Mouse (Mus musculus): Measurements from ENCODE around the gene Pex12. TPM values are rescaled to one million over a fixed set of nuclear protein-coding genes. Genes with fewer than 3 reads are reported as not detected.
"Not testable (repeated sequence)": the region's sequence is repeated elsewhere in the genome, so short reads cannot be mapped to it uniquely, and the experiment has no call there.

The Pex12 gene
- 6.2 and 12.2 TPM in 2 replicates for polyA plus RNA-seq (2012; ENCODE audit: insufficient read depth, insufficient read length, missing spikeins)

DNA sequence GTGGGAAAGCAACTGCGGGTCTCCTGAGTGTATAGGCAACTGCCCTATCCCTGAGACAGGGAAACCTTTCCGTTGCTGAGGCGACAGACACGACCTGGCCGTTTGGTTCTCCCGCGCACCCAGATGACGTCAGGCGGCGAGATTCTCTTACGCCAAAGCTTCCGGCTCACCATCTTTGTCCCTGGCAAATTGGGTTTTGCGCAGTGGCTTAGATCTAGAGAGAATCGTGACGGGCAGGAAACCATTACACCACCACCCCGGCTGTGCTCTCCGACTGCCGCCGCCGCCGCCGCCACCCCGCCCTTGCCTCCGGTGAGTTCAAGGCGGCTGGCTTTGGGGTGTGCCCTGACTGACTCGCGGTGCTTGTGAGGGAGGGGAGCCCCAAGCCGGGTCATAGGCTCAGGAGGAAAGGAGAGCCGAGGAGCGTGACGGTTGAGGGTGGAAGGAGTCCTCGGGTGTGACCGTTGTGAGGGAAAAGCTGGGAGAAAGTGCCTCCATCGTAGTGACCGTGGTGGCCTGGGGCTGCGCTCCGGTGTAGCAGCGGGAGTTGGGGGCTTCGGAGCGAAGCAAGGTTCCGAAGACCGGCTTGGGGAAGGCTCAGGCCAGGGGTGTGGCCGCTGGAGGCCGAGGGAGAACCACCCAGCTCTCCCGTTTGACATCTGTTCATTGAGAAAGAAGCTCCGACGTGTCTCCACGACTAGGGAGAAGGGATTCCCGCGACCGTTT is at the start of gene Pex12:
Pex12 (minus strand) TSS at position 61 of the 726 bp plus-strand sequence.
- Histone ChIP-seq H3K4me3 (ENCODE audit: insufficient read depth, low read length) (peak within 1 kb of the TSS; percentile 81), H3K4me1 (ENCODE audit: control insufficient read depth, insufficient read depth, low read length) (peaks cover 17% of the 10 kb centered on the region), H3K27ac (ENCODE audit: insufficient read depth, low read depth, low read length) (peak within 1 kb of the TSS; percentile 60)
- TF ChIP-seq POLR2A (IDR thresholded peaks at IDR 0.05; ENCODE audit: borderline replicate concordance, low read depth, low read length) = no peak
- TF ChIP-seq CTCF (IDR thresholded peaks at IDR 0.05; ENCODE audit: low read depth, low read length) = no peak

DNA sequence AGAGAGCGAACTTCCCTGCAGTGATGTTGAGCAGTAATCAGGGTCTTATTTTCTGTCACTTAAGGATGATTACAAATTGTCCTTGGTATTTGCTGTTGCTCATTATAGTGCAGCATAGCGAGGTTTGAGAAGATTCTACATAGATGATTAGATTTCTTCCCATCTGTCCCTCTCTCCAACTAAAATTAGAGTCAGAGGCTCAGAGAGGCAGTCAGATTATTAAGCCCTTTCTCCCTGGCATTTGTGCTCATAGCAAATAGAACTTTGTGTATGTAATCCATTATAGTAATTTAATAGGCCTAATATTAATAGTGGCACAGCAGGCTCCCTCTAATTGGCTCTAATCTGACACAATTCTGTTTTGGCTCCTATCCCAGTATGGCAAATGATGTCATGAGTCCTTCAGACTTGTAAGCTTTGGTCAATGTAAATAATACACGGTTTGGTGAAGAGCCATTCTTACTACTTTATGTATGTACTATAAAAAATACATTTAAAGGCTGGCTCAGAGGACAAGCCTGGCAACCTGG is 39.4 kb upstream of the Pex12 start:
- TF ChIP-seq POLR2A (IDR thresholded peaks at IDR 0.05; ENCODE audit: borderline replicate concordance, low read depth, low read length) (no peak), CTCF (IDR thresholded peaks at IDR 0.05; ENCODE audit: low read depth, low read length) (no peak)
- H3K27ac ChIP-seq (ENCODE audit: insufficient read depth, low read depth, low read length) = no peak overlapping the region
- no peak overlapping the region for H3K4me3 ChIP-seq (ENCODE audit: insufficient read depth, low read length)
- no peaks in the 10 kb centered on the region for H3K4me1 ChIP-seq (ENCODE audit: control insufficient read depth, insufficient read depth, low read length)

DNA sequence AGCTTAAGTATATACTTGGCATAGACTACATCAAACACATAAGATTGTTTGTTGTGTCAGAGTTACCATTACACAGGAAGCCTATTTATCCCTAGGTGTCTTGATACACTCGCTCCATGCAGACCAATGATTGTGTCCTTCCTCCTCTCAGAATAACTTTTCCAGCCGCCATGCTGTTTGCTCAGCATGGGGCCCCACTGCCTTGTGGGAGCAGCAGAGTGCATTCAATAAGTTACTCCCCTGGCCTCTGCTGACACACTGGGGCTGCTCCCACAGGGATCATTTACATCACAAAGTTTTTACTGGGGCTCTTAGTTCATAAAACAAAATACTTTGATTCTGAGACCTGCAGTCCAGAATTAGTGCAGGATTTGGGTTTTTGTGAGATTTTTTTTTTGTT is 37.3 kb upstream of the Pex12 start:
- Histone ChIP-seq H3K4me1 (ENCODE audit: control insufficient read depth, insufficient read depth, low read length) (no peaks in the 10 kb centered on the region), H3K27ac (ENCODE audit: insufficient read depth, low read depth, low read length) (no peak overlapping the region), H3K4me3 (ENCODE audit: insufficient read depth, low read length) (no peak overlapping the region)
- TF ChIP-seq CTCF (IDR thresholded peaks at IDR 0.05; ENCODE audit: low read depth, low read length) (no peak), POLR2A (IDR thresholded peaks at IDR 0.05; ENCODE audit: borderline replicate concordance, low read depth, low read length) (no peak)

DNA sequence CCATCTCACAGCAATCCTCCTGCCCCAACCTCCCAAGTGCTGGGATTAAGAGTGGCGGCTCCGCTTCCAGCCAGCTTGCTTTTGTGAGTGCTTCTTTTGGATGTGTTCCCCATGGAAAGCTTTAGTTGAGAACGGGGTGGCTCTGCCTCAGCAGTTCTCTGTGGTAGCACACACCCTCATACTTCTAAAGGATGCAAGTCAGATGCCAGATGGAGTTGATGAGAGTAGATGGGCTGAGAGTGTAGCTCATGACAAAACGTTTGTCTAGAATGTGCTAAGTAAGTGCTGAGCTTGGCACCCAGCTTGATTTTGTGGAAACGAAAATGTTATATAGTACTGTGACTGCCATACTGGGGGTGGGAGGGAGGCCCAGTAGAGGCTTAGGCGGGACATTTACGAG is 33.4 kb upstream of the Pex12 start:
- no peak for TF ChIP-seq POLR2A (IDR thresholded peaks at IDR 0.05; ENCODE audit: borderline replicate concordance, low read depth, low read length)
- TF ChIP-seq CTCF (IDR thresholded peaks at IDR 0.05; ENCODE audit: low read depth, low read length) = no peak
- Histone ChIP-seq H3K27ac (ENCODE audit: insufficient read depth, low read depth, low read length) (no peak overlapping the region), H3K4me3 (ENCODE audit: insufficient read depth, low read length) (no peak overlapping the region)

DNA sequence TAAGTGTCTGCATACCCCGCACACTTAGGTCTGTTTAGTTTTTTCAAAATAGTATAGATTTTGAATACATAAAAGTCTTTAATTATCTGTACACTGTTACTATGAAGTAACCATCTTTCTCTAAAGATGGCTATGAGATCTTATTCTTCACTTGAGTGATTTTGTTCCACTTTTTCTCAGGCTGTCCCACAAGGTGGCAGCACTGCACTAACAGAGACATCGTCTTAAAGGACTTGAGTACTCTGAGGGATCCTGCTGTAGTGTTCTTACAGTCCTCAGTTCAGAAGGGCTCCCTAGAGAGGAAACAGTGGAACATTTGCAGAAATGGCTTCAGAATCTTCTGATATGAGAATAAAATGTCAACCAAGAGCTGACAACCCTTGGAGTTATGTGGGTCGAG is 25.0 kb upstream of the Pex12 start:
- Histone ChIP-seq H3K4me1 (ENCODE audit: control insufficient read depth, insufficient read depth, low read length) (no peaks in the 10 kb centered on the region), H3K27ac (ENCODE audit: insufficient read depth, low read depth, low read length) (no peak overlapping the region), H3K4me3 (ENCODE audit: insufficient read depth, low read length) (no peak overlapping the region)
- TF ChIP-seq POLR2A (IDR thresholded peaks at IDR 0.05; ENCODE audit: borderline replicate concordance, low read depth, low read length) (no peak), CTCF (IDR thresholded peaks at IDR 0.05; ENCODE audit: low read depth, low read length) (no peak)

More for the DNA sequence above, 33.4 kb upstream of the Pex12 start:
- H3K4me1 ChIP-seq (ENCODE audit: control insufficient read depth, insufficient read depth, low read length) = no peaks in the 10 kb centered on the region

DNA sequence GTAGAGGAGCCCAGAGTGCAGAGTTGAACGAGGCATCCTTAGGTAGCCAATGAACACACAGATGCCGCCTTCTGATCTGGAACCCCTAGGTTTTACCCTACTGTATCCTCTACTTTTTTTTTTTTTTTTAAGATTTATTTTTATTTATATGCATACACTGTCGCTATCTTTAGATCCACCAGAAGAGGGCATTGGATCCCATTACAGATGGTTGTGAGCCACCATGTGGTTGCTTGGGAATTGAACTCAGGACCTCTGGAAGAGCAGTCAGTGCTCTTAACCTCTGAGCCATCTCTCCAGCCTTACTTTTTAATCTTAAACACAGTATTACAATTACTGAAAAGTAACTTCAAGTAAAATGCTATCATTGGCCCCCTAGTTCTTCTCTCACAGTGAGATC is 24.3 kb upstream of the Pex12 start:
- H3K4me1 ChIP-seq (ENCODE audit: control insufficient read depth, insufficient read depth, low read length); H3K4me3 ChIP-seq (ENCODE audit: insufficient read depth, low read length); H3K27ac ChIP-seq (ENCODE audit: insufficient read depth, low read depth, low read length): not testable (repeated sequence)

DNA sequence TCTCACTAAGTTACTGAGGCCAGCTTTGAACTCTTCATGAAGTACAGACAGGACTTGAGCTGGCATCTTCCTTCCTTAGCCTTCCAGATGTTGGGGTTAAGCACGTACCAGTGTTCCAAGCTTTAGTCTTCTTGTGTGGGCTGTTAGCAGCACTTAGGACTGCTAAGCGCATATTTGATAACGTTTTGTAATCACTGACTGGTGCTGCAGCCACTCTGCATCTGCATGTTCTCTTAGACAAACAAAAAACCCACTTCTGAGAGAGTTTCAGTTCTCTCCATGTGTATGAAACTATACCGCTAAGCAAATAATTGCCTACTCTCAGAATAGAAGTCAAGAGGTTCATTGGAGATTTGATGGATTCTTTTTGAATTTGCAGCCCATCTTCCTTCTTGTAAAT is 16.7 kb upstream of the Pex12 start:
- H3K4me1 ChIP-seq (ENCODE audit: control insufficient read depth, insufficient read depth, low read length) = no peaks in the 10 kb centered on the region
- no peak overlapping the region for H3K4me3 ChIP-seq (ENCODE audit: insufficient read depth, low read length)
- no peak for TF ChIP-seq CTCF (IDR thresholded peaks at IDR 0.05; ENCODE audit: low read depth, low read length)
- no peak for TF ChIP-seq POLR2A (IDR thresholded peaks at IDR 0.05; ENCODE audit: borderline replicate concordance, low read depth, low read length)
- no peak overlapping the region for H3K27ac ChIP-seq (ENCODE audit: insufficient read depth, low read depth, low read length)

DNA sequence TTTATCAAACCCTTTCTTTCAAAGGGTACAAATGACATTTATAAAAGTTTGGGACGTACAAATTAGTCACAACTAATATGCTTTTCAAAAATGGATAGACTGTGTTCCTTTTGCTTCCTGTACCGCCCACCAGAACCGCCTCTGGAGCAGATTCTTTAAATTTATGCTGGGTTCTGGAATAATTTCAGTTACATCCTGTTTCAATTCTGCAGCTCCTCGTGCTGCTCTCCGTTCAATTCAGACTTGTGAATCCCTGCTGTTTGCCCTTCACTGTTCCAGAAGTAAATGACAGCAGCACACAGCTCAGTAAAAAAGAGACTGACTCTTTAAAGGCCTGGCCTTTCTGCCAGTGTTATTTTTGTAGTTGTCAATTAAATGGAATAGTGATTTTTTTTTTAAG is 10.1 kb upstream of the Pex12 start:
- Histone ChIP-seq H3K27ac (ENCODE audit: insufficient read depth, low read depth, low read length) (no peak overlapping the region), H3K4me3 (ENCODE audit: insufficient read depth, low read length) (no peak overlapping the region), H3K4me1 (ENCODE audit: control insufficient read depth, insufficient read depth, low read length) (peaks cover 13% of the 10 kb centered on the region)
- TF ChIP-seq POLR2A (IDR thresholded peaks at IDR 0.05; ENCODE audit: borderline replicate concordance, low read depth, low read length) (no peak), CTCF (IDR thresholded peaks at IDR 0.05; ENCODE audit: low read depth, low read length) (no peak)

DNA sequence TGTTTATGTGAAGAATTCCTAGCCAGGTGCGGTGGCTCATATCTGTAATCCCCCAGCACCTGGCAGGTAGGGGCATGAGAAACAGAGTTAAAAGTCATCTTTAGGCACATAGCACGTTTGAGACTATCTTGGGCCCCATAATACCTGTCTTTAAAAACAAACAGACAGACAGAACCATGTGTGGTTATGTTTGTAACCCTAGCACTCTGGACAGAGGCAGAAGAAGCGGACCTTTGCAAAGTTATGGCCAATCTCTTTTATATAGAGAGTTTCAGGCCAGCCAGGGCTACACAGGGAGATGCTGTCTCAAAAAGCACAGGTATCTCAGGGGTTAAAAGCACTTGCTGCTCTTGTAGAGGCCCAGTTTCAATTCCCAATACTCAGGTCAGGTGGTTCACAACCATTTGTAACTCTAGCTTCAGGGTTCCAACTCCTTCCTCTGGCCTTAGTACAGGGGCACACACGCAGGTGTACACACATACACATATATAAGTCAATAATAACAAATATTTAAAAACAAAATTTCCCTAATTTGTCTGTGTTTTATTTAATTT is 4.4 kb upstream of the Pex12 start:
- no peak for TF ChIP-seq POLR2A (IDR thresholded peaks at IDR 0.05; ENCODE audit: borderline replicate concordance, low read depth, low read length)
- TF ChIP-seq CTCF (IDR thresholded peaks at IDR 0.05; ENCODE audit: low read depth, low read length) = no peak
- H3K4me1 ChIP-seq (ENCODE audit: control insufficient read depth, insufficient read depth, low read length) = peaks cover 27% of the 10 kb centered on the region
- H3K27ac ChIP-seq (ENCODE audit: insufficient read depth, low read depth, low read length) = no peak overlapping the region
- no peak overlapping the region for H3K4me3 ChIP-seq (ENCODE audit: insufficient read depth, low read length)

DNA sequence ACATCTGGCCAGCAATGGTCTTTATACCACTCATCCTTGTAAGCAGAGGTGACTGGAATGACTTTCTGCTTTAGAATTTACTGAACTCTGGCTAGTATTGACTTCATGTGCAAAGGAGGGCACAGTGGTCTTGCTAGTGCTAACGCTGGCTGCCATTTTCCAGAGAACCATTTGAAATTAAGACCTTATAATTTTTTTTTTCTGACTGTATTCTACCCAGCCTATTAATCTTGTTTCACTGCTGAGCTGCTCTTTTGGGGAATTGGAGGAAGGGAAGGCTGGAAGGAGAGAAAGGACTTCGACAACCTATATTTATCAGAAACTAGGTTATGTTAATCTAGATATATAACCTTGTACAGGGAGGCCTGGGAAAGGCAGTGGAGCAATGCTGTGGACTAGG is 2.1 kb upstream of the Pex12 start:
- H3K4me1 ChIP-seq (ENCODE audit: control insufficient read depth, insufficient read depth, low read length) = peaks cover 27% of the 10 kb centered on the region
- TF ChIP-seq POLR2A (IDR thresholded peaks at IDR 0.05; ENCODE audit: borderline replicate concordance, low read depth, low read length) (no peak), CTCF (IDR thresholded peaks at IDR 0.05; ENCODE audit: low read depth, low read length) (no peak)
- H3K27ac ChIP-seq (ENCODE audit: insufficient read depth, low read depth, low read length) = no peak overlapping the region
- no peak overlapping the region for H3K4me3 ChIP-seq (ENCODE audit: insufficient read depth, low read length)

Measured in bone marrow macrophage, adult 2 months (primary cell).